Mouse (Mus musculus) frontal cortex, postnatal 10 days (tissue): ENCODE measurements around the gene Prdm10.

ENCODE experiments used
- DNase-seq, 2 experiments: peaks; one replicate each; pipeline ENCODE4 v3.0.0; 2022; ENCODE audit warnings: low spot score in 2 of 2, mixed read lengths in 1 of 2

The Prdm10 gene

GRCm38 (mm10) chr9:31262226-31263105 lies 17.9 kb upstream of the Prdm10 start:
- DNase-seq, result no peak

GRCm38 (mm10) chr9:31266013-31266659 lies 14.2 kb upstream of the Prdm10 start:
- DNase-seq, result no peak

GRCm38 (mm10) chr9:31271221-31272015 lies 8.9 kb upstream of the Prdm10 start:
- no peak for DNase-seq

- DNase-seq, result no peak
Observed at GRCm38 (mm10) chr9:31272160-31272559, 8.2 kb upstream of the Prdm10 start.

GRCm38 (mm10) chr9:31278651-31279050 lies 1.7 kb upstream of the Prdm10 start:
- no peak for DNase-seq

GRCm38 (mm10) chr9:31279306-31279705 lies 1.0 kb upstream of the Prdm10 start:
- no peak for DNase-seq

GRCm38 (mm10) chr9:31279885-31280365 lies 413 bp upstream of the Prdm10 start:
- peak in 1 of 2 experiments; percentile 94 for DNase-seq

- DNase-seq, result no peak
Observed at GRCm38 (mm10) chr9:31281011-31281662, 799 bp downstream of the Prdm10 start.

GRCm38 (mm10) chr9:31281663-31282015 lies 1.3 kb downstream of the Prdm10 start:
- no peak for DNase-seq

GRCm38 (mm10) chr9:31282536-31282935 lies 2.2 kb downstream of the Prdm10 start:
- no peak for DNase-seq

GRCm38 (mm10) chr9:31283044-31283443 lies 2.7 kb downstream of the Prdm10 start:
- no peak for DNase-seq

GRCm38 (mm10) chr9:31283911-31284310 lies 3.6 kb downstream of the Prdm10 start:
- no peak for DNase-seq

GRCm38 (mm10) chr9:31290201-31290862 lies 10.0 kb downstream of the Prdm10 start:
- no peak for DNase-seq

GRCm38 (mm10) chr9:31291978-31292377 lies 11.6 kb downstream of the Prdm10 start:
- DNase-seq, result no peak

GRCm38 (mm10) chr9:31293208-31293607 lies 12.9 kb downstream of the Prdm10 start:
- DNase-seq, result no peak

GRCm38 (mm10) chr9:31295311-31295710 lies 15.0 kb downstream of the Prdm10 start:
- DNase-seq, result no peak

- DNase-seq, result no peak
Observed at GRCm38 (mm10) chr9:31296293-31296692, 16.0 kb downstream of the Prdm10 start.

GRCm38 (mm10) chr9:31298751-31299150 lies 18.4 kb downstream of the Prdm10 start:
- no peak for DNase-seq

GRCm38 (mm10) chr9:31300525-31300924 lies 20.2 kb downstream of the Prdm10 start:
- DNase-seq, result no peak

GRCm38 (mm10) chr9:31301107-31301506 lies 20.8 kb downstream of the Prdm10 start:
- DNase-seq, result no peak
